Mouse (Mus musculus) myocyte (in vitro differentiated cells): ENCODE results near the gene Snapc4. TPM values are rescaled to one million over a fixed set of nuclear protein-coding genes. Genes with fewer than 3 reads are reported as not detected.

Experiments used
- H3K27me3 ChIP-seq: one replicate; pipeline ENCODE4 v1.6.1; 2011; ENCODE audit not compliant: control insufficient read depth, insufficient read depth, insufficient read length
- H3K36me3 ChIP-seq: one replicate; pipeline ENCODE4 v1.6.1; 2011; ENCODE audit not compliant: control insufficient read depth, insufficient read depth
- H3K4me2 ChIP-seq: one replicate; pipeline ENCODE4 v1.6.1; 2011; ENCODE audit warnings: low read depth, control low read depth
- H3K4me3 ChIP-seq: one replicate; pipeline ENCODE4 v1.5.1; 2011; ENCODE audit warnings: mild to moderate bottlenecking, control low read depth, moderate library complexity
- H3K79me2 ChIP-seq: one replicate; pipeline ENCODE4 v1.6.1; 2011; ENCODE audit not compliant: control insufficient read depth, insufficient read depth
- H3ac ChIP-seq: one replicate; pipeline ENCODE4 v1.6.1; 2011; ENCODE audit not compliant: control insufficient read depth, insufficient read length
- CEBPB ChIP-seq: IDR thresholded peaks from 2 replicates; pipeline ENCODE4 v1.6.1; 2011; ENCODE audit warnings: mild to moderate bottlenecking, moderate library complexity; ENCODE audit not compliant: poor library complexity, insufficient read depth, severe bottlenecking
- E2F4 ChIP-seq: IDR thresholded peaks from one replicate; pipeline ENCODE4 v1.6.1; 2011; ENCODE audit warnings: mild to moderate bottlenecking, control low read depth, moderate library complexity; ENCODE audit not compliant: insufficient read depth
- MAX ChIP-seq: IDR thresholded peaks from one replicate; pipeline ENCODE4 v1.6.1; 2011; ENCODE audit warnings: low read depth, mild to moderate bottlenecking, control low read depth
- MYOD1 ChIP-seq, 3 experiments: IDR thresholded peaks; one replicate each; pipeline ENCODE4 v1.6.1; 2011; ENCODE audit warnings: control low read depth in 2 of 3, low read depth in 2 of 3, mild to moderate bottlenecking in 2 of 3, moderate library complexity in 1 of 3; ENCODE audit not compliant: insufficient read length in 2 of 3, control insufficient read depth in 1 of 3
- MYOG ChIP-seq, 3 experiments: IDR thresholded peaks; one replicate each; pipeline ENCODE4 v1.6.1; 2011; ENCODE audit warnings: control low read depth in 2 of 3, low read depth in 2 of 3, mild to moderate bottlenecking in 2 of 3; ENCODE audit not compliant: insufficient read length in 2 of 3, control insufficient read depth in 1 of 3, insufficient read depth in 1 of 3
- POLR2A ChIP-seq: IDR thresholded peaks from one replicate; pipeline ENCODE4 v1.6.1; 2011; ENCODE audit warnings: low read depth, mild to moderate bottlenecking, control low read depth, moderate library complexity; ENCODE audit not compliant: insufficient read length
- POLR2AphosphoS2 ChIP-seq: IDR thresholded peaks from one replicate; pipeline ENCODE4 v1.6.1; 2011; ENCODE audit warnings: low read depth, control low read depth; ENCODE audit not compliant: insufficient read length
- REST ChIP-seq: IDR thresholded peaks from one replicate; pipeline ENCODE4 v1.6.1; 2011; ENCODE audit warnings: mild to moderate bottlenecking, control low read depth, moderate library complexity; ENCODE audit not compliant: insufficient read depth, insufficient read length
- SRF ChIP-seq: IDR thresholded peaks from one replicate; pipeline ENCODE4 v1.6.1; 2011; ENCODE audit warnings: low read depth; ENCODE audit not compliant: control insufficient read depth, insufficient read length
- TCF12 ChIP-seq: IDR thresholded peaks from one replicate; pipeline ENCODE4 v1.6.1; 2011; ENCODE audit warnings: mild to moderate bottlenecking, control low read depth; ENCODE audit not compliant: poor library complexity, insufficient read depth, severe bottlenecking
- TCF3 ChIP-seq: IDR thresholded peaks from one replicate; pipeline ENCODE4 v1.6.1; 2011; ENCODE audit warnings: low read depth, control low read depth; ENCODE audit not compliant: insufficient read length
- USF1 ChIP-seq: IDR thresholded peaks from one replicate; pipeline ENCODE4 v1.6.1; 2011; ENCODE audit warnings: low read depth, mild to moderate bottlenecking, control low read depth, moderate library complexity
- polyA plus RNA-seq: library from polyadenylated mRNA; unstranded; fragments of >200 nt; fragmentation: generic; extraction: Trizol; gene quantifications from one replicate; pipeline ENCODE4 v1.2.1, GENCODE M21; 2012; ENCODE audit warnings: missing spikeins

The Snapc4 gene
- polyA plus RNA-seq, 1 experiment = 11.0 TPM

GRCm38 (mm10) chr2:26409362-26409761, 28.9 kb upstream of the Snapc4 start:
- Histone ChIP-seq H3K36me3 (peaks cover 19% of the 10 kb centered on the region), H3K4me2 (peak overlapping the region; percentile 69), H3ac (peak overlapping the region; percentile 35), H3K27me3 (no peaks in the 10 kb centered on the region), H3K4me3 (peak overlapping the region; percentile 46), H3K79me2 (peaks cover 19% of the 10 kb centered on the region)
- TF ChIP-seq MAX = no peak
- TF ChIP-seq POLR2A = no peak
- TF ChIP-seq USF1 = no peak
- no peak for TF ChIP-seq REST
- TF ChIP-seq MYOD1 (IDR thresholded peaks at IDR 0.05; ENCODE audit: control insufficient read depth in 1 of 3, insufficient read length in 2 of 3, low read depth in 2 of 3) = no peak
- no peak for TF ChIP-seq TCF3
- no peak for TF ChIP-seq TCF12
- TF ChIP-seq POLR2AphosphoS2 = no peak
- TF ChIP-seq E2F4 = no peak
- TF ChIP-seq SRF = no peak
- TF ChIP-seq MYOG (IDR thresholded peaks at IDR 0.05; ENCODE audit: control insufficient read depth in 1 of 3, insufficient read depth in 1 of 3, insufficient read length in 2 of 3, low read depth in 2 of 3) = no peak
- TF ChIP-seq CEBPB = no peak

GRCm38 (mm10) chr2:26408515-26409356, 28.3 kb upstream of the Snapc4 start, which contains the start of gene Inpp5e:
TSS of gene Inpp5e (minus strand) at chr2:26409203.
- H3K27me3 ChIP-seq = no peaks in the 10 kb centered on the region
- H3ac ChIP-seq = peak within 1 kb of the TSS; percentile 35
- peaks cover 19% of the 10 kb centered on the region for H3K79me2 ChIP-seq
- H3K4me2 ChIP-seq = peak within 1 kb of the TSS; percentile 79
- TF ChIP-seq POLR2AphosphoS2 = peak; percentile 96
- TF ChIP-seq MYOD1 (IDR thresholded peaks at IDR 0.05; ENCODE audit: control insufficient read depth in 1 of 3, insufficient read length in 2 of 3, low read depth in 2 of 3) = peak in 1 of 3 experiments; percentile 81
- no peak for TF ChIP-seq REST
- TF ChIP-seq POLR2A = peak; percentile 89
- TF ChIP-seq MYOG (IDR thresholded peaks at IDR 0.05; ENCODE audit: control insufficient read depth in 1 of 3, insufficient read depth in 1 of 3, insufficient read length in 2 of 3, low read depth in 2 of 3) = peak in 1 of 3 experiments; percentile 68
- H3K4me3 ChIP-seq = peak within 1 kb of the TSS; percentile 46
- H3K36me3 ChIP-seq = peaks cover 19% of the 10 kb centered on the region

GRCm38 (mm10) chr2:26403306-26403705, 22.9 kb upstream of the Snapc4 start:
- Histone ChIP-seq H3K36me3 (peaks cover 9% of the 10 kb centered on the region), H3ac (no peak overlapping the region), H3K27me3 (no peaks in the 10 kb centered on the region), H3K4me3 (no peak overlapping the region), H3K79me2 (peaks cover 19% of the 10 kb centered on the region), H3K4me2 (no peak overlapping the region)
- TF ChIP-seq MYOD1 (IDR thresholded peaks at IDR 0.05; ENCODE audit: control insufficient read depth in 1 of 3, insufficient read length in 2 of 3, low read depth in 2 of 3) (peak in 1 of 3 experiments; percentile 12), MAX (no peak)

GRCm38 (mm10) chr2:26402265-26402664, 21.8 kb upstream of the Snapc4 start:
- Histone ChIP-seq H3K4me3 (no peak overlapping the region), H3ac (no peak overlapping the region), H3K27me3 (no peaks in the 10 kb centered on the region), H3K79me2 (peaks cover 15% of the 10 kb centered on the region), H3K4me2 (no peak overlapping the region), H3K36me3 (peaks cover 16% of the 10 kb centered on the region)
- TF ChIP-seq REST = no peak

GRCm38 (mm10) chr2:26401023-26401422, 20.6 kb upstream of the Snapc4 start:
- Histone ChIP-seq H3ac (no peak overlapping the region), H3K4me2 (no peak overlapping the region), H3K36me3 (peaks cover 24% of the 10 kb centered on the region), H3K79me2 (peaks cover 6% of the 10 kb centered on the region), H3K4me3 (no peak overlapping the region), H3K27me3 (no peaks in the 10 kb centered on the region)
- TF ChIP-seq USF1 (no peak), TCF12 (no peak), MAX (no peak), TCF3 (no peak), E2F4 (no peak), MYOD1 (IDR thresholded peaks at IDR 0.05; ENCODE audit: control insufficient read depth in 1 of 3, insufficient read length in 2 of 3, low read depth in 2 of 3) (no peak), MYOG (IDR thresholded peaks at IDR 0.05; ENCODE audit: control insufficient read depth in 1 of 3, insufficient read depth in 1 of 3, insufficient read length in 2 of 3, low read depth in 2 of 3) (no peak), CEBPB (no peak), REST (no peak), SRF (no peak), POLR2A (no peak), POLR2AphosphoS2 (no peak)
